In genomic region chr14:46845706-46846105, GRCm38 (mm10) we compare ENCODE assay signal across 30 mouse cellular contexts. TPM values are rescaled to one million over a fixed set of nuclear protein-coding genes. Genes with fewer than 3 reads are reported as not detected.
DNase-seq lines count a peak whose midpoint lies in the region; ATAC-seq lines count a peak whose summit lies in the region.
"Had no signal": no experiment of that assay in that cellular context is flagged by ENCODE, and none has a peak within 500 bp of the region (broad histone marks: within the 10 kb centered on the region; RNA-seq: fewer than 3 reads in every experiment).

No protein-coding gene starts in this region.

- WGBS in limb, embryonic 11.5 days = 92% methylated on average over 11 of the region's 11 CpGs
- whole genome bisulfite sequencing in limb, embryonic 10.5 days = 94% methylated on average over 11 of the region's 11 CpGs

- no peak for ATAC-seq in limb, embryonic 11.5 days (ENCODE audit: insufficient number of reproducible peaks, low FRiP score, low TSS enrichment, low read depth)
- ATAC-seq: activated CD4-positive, CD25-positive, alpha-beta regulatory T cell, adult 4 months; forebrain, embryonic 15.5 days; intestine, postnatal 0 days had no signal

- no peak overlapping the region for H3K27ac ChIP-seq in limb, embryonic 11.5 days (replicated peaks; ENCODE audit: low read depth, low read length)
- H3K27ac ChIP-seq in limb, embryonic 10.5 days = no peak overlapping the region
- H3K27ac ChIP-seq: embryonic facial prominence, embryonic 10.5 days; embryonic facial prominence, embryonic 13.5 days; forebrain, embryonic 12.5 days; forebrain, embryonic 15.5 days; heart, adult 2 months; heart, embryonic 10.5 days; heart, embryonic 13.5 days; hindbrain, embryonic 12.5 days; hindbrain, embryonic 15.5 days had no signal

- no peaks in the 10 kb centered on the region for H3K27me3 ChIP-seq in limb, embryonic 11.5 days (ENCODE audit: control insufficient read depth, insufficient read depth, low read length)
- H3K27me3 ChIP-seq in limb, embryonic 10.5 days (ENCODE audit: low read depth, poor library complexity, severe bottlenecking) = no peaks in the 10 kb centered on the region
- H3K27me3 ChIP-seq: CH12.LX; embryonic facial prominence, embryonic 13.5 days; forebrain, embryonic 12.5 days; forebrain, embryonic 15.5 days; heart, embryonic 13.5 days; hindbrain, embryonic 12.5 days; hindbrain, embryonic 15.5 days had no signal

- peak; percentile 20 for DNase-seq in adrenal gland, adult 2 months
- no peak for DNase-seq in adrenal gland, postnatal 14 days
- peak; percentile 15 for DNase-seq in limb, embryonic 11.5 days (ENCODE audit: low spot score)
- DNase-seq in limb, embryonic 10.5 days (ENCODE audit: low spot score) = no peak
- DNase-seq in 416B (ENCODE audit: low read depth) = peak; percentile 24
- DNase-seq in c-Kit-positive CD71-positive TER-119-negative erythroid progenitor cells, embryonic 14.5 days (ENCODE audit: low read depth) = peak; percentile 25
- DNase-seq in kidney, postnatal 10 days = no peak
- DNase-seq in cerebellum, adult 11-12 months = no peak
- DNase-seq: adrenal gland, postnatal 25 days; B cell, adult 2 months; cerebellum, adult 18-20 months; cerebellum, adult 9-11 months; cerebellum, postnatal 25 days; embryo, embryonic 11 days; gastrocnemius, postnatal 25 days; heart, adult 2 months; heart, postnatal 14 days had no signal

- H3K9ac ChIP-seq in limb, embryonic 11.5 days (ENCODE audit: low read length) = no peak overlapping the region
- H3K9ac ChIP-seq: embryonic facial prominence, embryonic 13.5 days; forebrain, embryonic 12.5 days; forebrain, embryonic 15.5 days; heart, embryonic 13.5 days; hindbrain, embryonic 12.5 days; hindbrain, embryonic 15.5 days had no signal

- no peaks in the 10 kb centered on the region for H3K36me3 ChIP-seq in limb, embryonic 11.5 days (ENCODE audit: control insufficient read depth, insufficient read depth, low read length)
- H3K36me3 ChIP-seq in limb, embryonic 10.5 days = peaks cover 69% of the 10 kb centered on the region

- H3K4me2 ChIP-seq in limb, embryonic 11.5 days (ENCODE audit: low read depth, severe bottlenecking) = no peak overlapping the region
- H3K4me2 ChIP-seq: embryonic facial prominence, embryonic 13.5 days; forebrain, embryonic 12.5 days; forebrain, embryonic 15.5 days; heart, embryonic 13.5 days; hindbrain, embryonic 12.5 days; hindbrain, embryonic 15.5 days had no signal

- H3K4me1 ChIP-seq in limb, embryonic 11.5 days (ENCODE audit: control insufficient read depth, insufficient read depth, low read length) = no peaks in the 10 kb centered on the region
- no peaks in the 10 kb centered on the region for H3K4me1 ChIP-seq in limb, embryonic 10.5 days
- H3K4me1 ChIP-seq: embryonic facial prominence, embryonic 10.5 days; embryonic facial prominence, embryonic 13.5 days; forebrain, embryonic 12.5 days; forebrain, embryonic 15.5 days; hindbrain, embryonic 12.5 days; hindbrain, embryonic 15.5 days had no signal

- no peak overlapping the region for H3K4me3 ChIP-seq in limb, embryonic 11.5 days (ENCODE audit: low read depth, low read length)
- H3K4me3 ChIP-seq in limb, embryonic 10.5 days = no peak overlapping the region
- H3K4me3 ChIP-seq: embryonic facial prominence, embryonic 10.5 days; embryonic facial prominence, embryonic 13.5 days; erythroblast, embryonic 14.5 days; forebrain, embryonic 12.5 days; forebrain, embryonic 15.5 days; heart, adult 2 months; heart, embryonic 10.5 days; heart, embryonic 13.5 days; hindbrain, embryonic 12.5 days; hindbrain, embryonic 15.5 days had no signal

- H3K9me3 ChIP-seq in limb, embryonic 11.5 days (ENCODE audit: control insufficient read depth, low read length) = no peaks in the 10 kb centered on the region
- H3K9me3 ChIP-seq in limb, embryonic 10.5 days (replicated peaks) = no peaks in the 10 kb centered on the region
- H3K9me3 ChIP-seq: embryonic facial prominence, embryonic 10.5 days; embryonic facial prominence, embryonic 13.5 days; forebrain, embryonic 12.5 days; forebrain, embryonic 15.5 days; G1E; heart, embryonic 10.5 days; heart, embryonic 13.5 days; hindbrain, embryonic 12.5 days; hindbrain, embryonic 15.5 days had no signal

RNA-seq across cellular contexts. Expression of gene Cgrrf1, which starts 13.8 kb away (rescaled TPM):
- 10 to 100 TPM; 46.7 to 50.5 TPM for total RNA-seq in adrenal gland, adult 2 months (2021)
- polyA plus RNA-seq in adrenal gland, adult 2 months (2012; rRNA removed) = 16.4 and 16.9 TPM in 2 replicates
- 40.7 and 45.7 TPM in 2 replicates for total RNA-seq in adrenal gland, postnatal 14 days (2021)
- polyA plus RNA-seq in limb, embryonic 11.5 days (2014; fragmentation: Nextera tagmentation; extraction: Ambion mirVana) = 29.5 and 35.2 TPM in 2 replicates
- 31.3 and 31.5 TPM in 2 replicates for polyA plus RNA-seq in limb, embryonic 10.5 days (2016; fragmentation: Nextera tagmentation; extraction: Ambion mirVana)

RNA-seq across cellular contexts. Expression of gene Gmfb, which starts 23.7 kb away (rescaled TPM):
- 100 to 1,000 TPM in 1 of 2 experiments, 10 to 100 TPM in 1; 85.9 to 132 TPM for total RNA-seq in adrenal gland, adult 2 months (2021)
- 3.2 and 3.7 TPM in 2 replicates for polyA plus RNA-seq in adrenal gland, adult 2 months (2012; rRNA removed)
- 80.9 and 91.3 TPM in 2 replicates for total RNA-seq in adrenal gland, postnatal 14 days (2021)
- polyA plus RNA-seq in limb, embryonic 11.5 days (2014; fragmentation: Nextera tagmentation; extraction: Ambion mirVana) = 99.2 and 111 TPM in 2 replicates
- 98.4 and 99.9 TPM in 2 replicates for polyA plus RNA-seq in limb, embryonic 10.5 days (2016; fragmentation: Nextera tagmentation; extraction: Ambion mirVana)

RNA-seq across cellular contexts. Expression of gene Samd4, which starts 36.9 kb away (rescaled TPM):
- total RNA-seq in adrenal gland, adult 2 months (2021) = 10 to 100 TPM; 22.9 to 24.4 TPM
- polyA plus RNA-seq in adrenal gland, adult 2 months (2012; rRNA removed) = 14.7 and 16.5 TPM in 2 replicates
- total RNA-seq in adrenal gland, postnatal 14 days (2021) = 17.9 and 19.7 TPM in 2 replicates
- polyA plus RNA-seq in limb, embryonic 11.5 days (2014; fragmentation: Nextera tagmentation; extraction: Ambion mirVana) = 2.1 and 3.0 TPM in 2 replicates
- polyA plus RNA-seq in limb, embryonic 10.5 days (2016; fragmentation: Nextera tagmentation; extraction: Ambion mirVana) = 2.5 and 3.6 TPM in 2 replicates
- polyA plus RNA-seq: G1E had no signal

RNA-seq across cellular contexts. Expression of gene Cnih1, which starts 57.5 kb away (rescaled TPM):
- total RNA-seq in adrenal gland, adult 2 months (2021) = 100 to 1,000 TPM; 116 to 121 TPM
- polyA plus RNA-seq in adrenal gland, adult 2 months (2012; rRNA removed) = 163 and 178 TPM in 2 replicates
- total RNA-seq in adrenal gland, postnatal 14 days (2021) = 88.3 and 95.3 TPM in 2 replicates
- 198 and 213 TPM in 2 replicates for polyA plus RNA-seq in limb, embryonic 11.5 days (2014; fragmentation: Nextera tagmentation; extraction: Ambion mirVana)
- polyA plus RNA-seq in limb, embryonic 10.5 days (2016; fragmentation: Nextera tagmentation; extraction: Ambion mirVana) = 201 and 210 TPM in 2 replicates

Comparison
In these comparisons a context has a peak if more than half of its experiments do, and no peak if none do; other contexts are left out.
1. DNase-seq: peak in adrenal gland, adult 2 months (single experiment), limb, embryonic 11.5 days (single experiment), 416B (single experiment) and c-Kit-positive CD71-positive TER-119-negative erythroid progenitor cells, embryonic 14.5 days (single experiment); none in adrenal gland, postnatal 14 days (single experiment), limb, embryonic 10.5 days (single experiment), kidney, postnatal 10 days (single experiment) and cerebellum, adult 11-12 months (single experiment).
2. RNA of gene Gmfb, which starts 23.7 kb away (polyA plus RNA-seq): 98.4 to 99.9 TPM in limb, embryonic 10.5 days and 99.2 to 111 TPM in limb, embryonic 11.5 days; 3.2 to 3.7 TPM in adrenal gland, adult 2 months; every median in the first group is over 10 times any median in the second.